Mouse (Mus musculus): ENCODE results near the gene Parm1. TPM values are rescaled to one million over a fixed set of nuclear protein-coding genes. Genes with fewer than 3 reads are reported as not detected.

Parm1 gene
- 0.53 and 0.65 TPM in 2 replicates for polyA plus RNA-seq (2012; rRNA removed)

DNA sequence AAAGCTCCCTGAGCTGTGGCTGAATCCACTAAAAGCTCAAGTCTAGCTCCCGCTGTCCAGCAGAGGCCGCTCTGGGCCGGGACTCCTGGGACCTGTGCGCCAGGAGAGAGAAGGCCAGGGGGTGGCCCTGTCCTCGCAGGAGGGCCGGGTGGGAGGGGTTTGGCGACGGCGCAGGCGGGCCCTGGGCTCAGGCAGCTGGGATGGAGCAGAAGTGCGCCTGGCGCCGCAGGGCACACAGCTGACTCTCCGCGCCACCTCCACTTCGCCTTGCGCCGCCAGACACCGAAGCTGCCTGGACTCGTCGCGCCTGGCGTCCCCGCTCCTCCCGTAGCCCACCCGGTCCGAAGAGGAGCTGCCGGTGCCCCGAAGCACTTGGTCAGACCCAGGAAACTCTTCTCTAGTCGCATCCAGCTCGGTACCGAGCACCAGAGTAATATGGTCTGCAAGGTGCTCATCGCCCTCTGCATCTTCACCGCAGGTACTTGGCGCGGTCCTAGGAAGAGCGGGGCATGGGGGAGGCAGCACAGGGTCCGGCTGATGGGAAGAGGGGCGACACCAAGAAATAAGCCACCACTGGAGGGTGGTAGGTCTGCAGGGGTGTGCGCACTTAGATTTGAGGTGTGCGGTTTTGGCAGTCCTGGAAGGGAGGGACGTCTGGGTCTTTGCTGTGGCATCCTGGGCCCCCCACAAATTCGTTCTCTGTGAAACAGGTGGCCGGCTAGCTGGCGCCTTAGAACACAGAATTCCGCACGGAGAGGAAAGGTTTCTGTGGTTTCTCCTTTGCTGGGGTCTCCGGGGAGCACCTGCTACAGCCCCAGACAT is at the start of gene Parm1:
TSS of gene Parm1 (plus strand) at position 136 of the 822 bp plus-strand sequence.

Other genes with a start within 250 kb of the Parm1 start
- gene Btc, start 114.6 kb upstream of the Parm1 start, polyA plus RNA-seq (2012; rRNA removed) = 0.40 and 0.45 TPM in 2 replicates

Data from liver, embryonic 18 days (tissue).